Mouse (Mus musculus): ENCODE measurements around the gene Ift88. TPM values are rescaled to one million over a fixed set of nuclear protein-coding genes. Genes with fewer than 3 reads are reported as not detected.

Gene Ift88
- polyA plus RNA-seq, 1 experiment from 2014 or later = 6.8 TPM

DNA sequence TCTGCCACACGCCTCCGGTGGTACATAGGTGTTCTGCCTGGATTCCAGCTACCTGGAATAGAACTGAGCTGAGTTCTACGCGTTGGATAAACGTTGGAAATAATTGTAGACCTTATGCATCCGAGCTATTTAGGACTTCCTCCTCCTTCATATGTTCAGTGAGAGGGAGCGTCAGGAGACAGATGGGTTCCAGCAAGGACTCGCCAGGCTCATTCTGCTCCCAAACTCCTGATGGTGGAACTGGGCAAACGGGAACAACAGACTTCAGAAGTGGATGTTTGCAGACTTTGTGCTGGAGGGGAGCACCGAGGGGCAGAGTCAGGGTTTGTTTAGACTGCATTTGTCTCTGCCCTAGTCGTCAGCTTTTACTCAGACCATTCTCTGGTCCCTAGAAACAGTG is 116.8 kb downstream of the Ift88 start:
- Histone ChIP-seq H3K9ac (ENCODE audit: low read length) (no peak overlapping the region), H3K4me3 (ENCODE audit: control insufficient read depth in 1 of 2, insufficient read depth in 1 of 2, low read depth in 1 of 2, low read length in 2 of 2) (no peak overlapping the region), H3K9me3 (ENCODE audit: control insufficient read depth, low read length) (no peaks in the 10 kb centered on the region), H3K27ac (replicated peaks in 1 of 2; ENCODE audit: control insufficient read depth in 1 of 2, insufficient read depth in 1 of 2, low read depth in 2 of 2, low read length in 2 of 2) (no peak overlapping the region), H3K4me2 (ENCODE audit: low read length) (no peak overlapping the region), H3K4me1 (ENCODE audit: control insufficient read depth in 2 of 2, insufficient read depth in 2 of 2, low read length in 2 of 2) (peaks cover 24 to 25% of the 10 kb centered on the region in 2 experiments), H3K27me3 (ENCODE audit: control insufficient read depth, insufficient read depth, low read length) (no peaks in the 10 kb centered on the region), H3K36me3 (ENCODE audit: control insufficient read depth, insufficient read depth, low read length) (no peaks in the 10 kb centered on the region)
- WGBS = 85% methylated on average over 11 of the region's 11 CpGs
- no peak for ATAC-seq (ENCODE audit: insufficient number of reproducible peaks, insufficient read depth, low FRiP score, low read depth)

DNA sequence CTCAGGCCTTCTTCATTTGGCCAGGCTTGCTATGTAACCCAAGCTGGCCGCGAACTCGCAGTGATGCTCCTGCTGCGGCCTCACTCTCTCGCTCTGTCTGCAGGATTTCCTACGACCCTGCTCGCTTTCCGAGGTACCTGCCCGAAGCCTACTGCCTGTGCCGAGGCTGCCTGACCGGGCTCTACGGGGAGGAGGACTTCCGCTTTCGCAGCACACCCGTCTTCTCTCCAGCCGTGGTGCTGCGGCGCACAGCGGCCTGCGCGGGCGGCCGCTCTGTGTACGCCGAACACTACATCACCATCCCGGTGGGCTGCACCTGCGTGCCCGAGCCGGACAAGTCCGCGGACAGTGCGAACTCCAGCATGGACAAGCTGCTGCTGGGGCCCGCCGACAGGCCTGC is 118.4 kb downstream of the Ift88 start:
- no peaks in the 10 kb centered on the region for H3K36me3 ChIP-seq (ENCODE audit: control insufficient read depth, insufficient read depth, low read length)
- H3K4me1 ChIP-seq (ENCODE audit: control insufficient read depth in 2 of 2, insufficient read depth in 2 of 2, low read length in 2 of 2) = peaks cover 10 to 14% of the 10 kb centered on the region in 2 experiments
- H3K9me3 ChIP-seq (ENCODE audit: control insufficient read depth, low read length) = no peaks in the 10 kb centered on the region
- H3K4me3 ChIP-seq (ENCODE audit: control insufficient read depth in 1 of 2, insufficient read depth in 1 of 2, low read depth in 1 of 2, low read length in 2 of 2) = peak overlapping the region in 1 of 2 experiments; percentile 11; a peak in 1 of 4 replicates
- no peak for ATAC-seq (ENCODE audit: insufficient number of reproducible peaks, insufficient read depth, low FRiP score, low read depth)
- no peaks in the 10 kb centered on the region for H3K27me3 ChIP-seq (ENCODE audit: control insufficient read depth, insufficient read depth, low read length)
- H3K9ac ChIP-seq (ENCODE audit: low read length) = no peak overlapping the region
- WGBS = 36% methylated on average over 34 of the region's 34 CpGs
- H3K27ac ChIP-seq (replicated peaks in 1 of 2; ENCODE audit: control insufficient read depth in 1 of 2, insufficient read depth in 1 of 2, low read depth in 2 of 2, low read length in 2 of 2) = no peak overlapping the region
- H3K4me2 ChIP-seq (ENCODE audit: low read length) = peak overlapping the region; percentile 54

- no peak overlapping the region for H3K4me2 ChIP-seq (ENCODE audit: low read length)
- H3K27ac ChIP-seq (replicated peaks in 1 of 2; ENCODE audit: control insufficient read depth in 1 of 2, insufficient read depth in 1 of 2, low read depth in 2 of 2, low read length in 2 of 2) = no peak overlapping the region
- H3K4me1 ChIP-seq (ENCODE audit: control insufficient read depth in 2 of 2, insufficient read depth in 2 of 2, low read length in 2 of 2) = peaks cover 0 to 3% of the 10 kb centered on the region in 2 experiments; a peak in 1 of 4 replicates
- H3K36me3 ChIP-seq (ENCODE audit: control insufficient read depth, insufficient read depth, low read length) = no peaks in the 10 kb centered on the region
- no peak overlapping the region for H3K4me3 ChIP-seq (ENCODE audit: control insufficient read depth in 1 of 2, insufficient read depth in 1 of 2, low read depth in 1 of 2, low read length in 2 of 2)
- no peaks in the 10 kb centered on the region for H3K27me3 ChIP-seq (ENCODE audit: control insufficient read depth, insufficient read depth, low read length)
- no peaks in the 10 kb centered on the region for H3K9me3 ChIP-seq (ENCODE audit: control insufficient read depth, low read length)
- no peak for ATAC-seq (ENCODE audit: insufficient number of reproducible peaks, insufficient read depth, low FRiP score, low read depth)
- no peak overlapping the region for H3K9ac ChIP-seq (ENCODE audit: low read length)
- WGBS = 87% methylated on average over 13 of the region's 13 CpGs
Observed at GRCm38 (mm10) chr14:57543420-57544039, 119.7 kb downstream of the Ift88 start.

- ATAC-seq (ENCODE audit: insufficient number of reproducible peaks, insufficient read depth, low FRiP score, low read depth) = no peak
- Histone ChIP-seq H3K9ac (ENCODE audit: low read length) (no peak overlapping the region), H3K4me1 (ENCODE audit: control insufficient read depth in 2 of 2, insufficient read depth in 2 of 2, low read length in 2 of 2) (peaks cover 0 to 3% of the 10 kb centered on the region in 2 experiments; a peak in 1 of 4 replicates), H3K36me3 (ENCODE audit: control insufficient read depth, insufficient read depth, low read length) (peaks cover 9% of the 10 kb centered on the region; the same call in 1 of the 2 replicates), H3K27ac (replicated peaks in 1 of 2; ENCODE audit: control insufficient read depth in 1 of 2, insufficient read depth in 1 of 2, low read depth in 2 of 2, low read length in 2 of 2) (no peak overlapping the region), H3K4me3 (ENCODE audit: control insufficient read depth in 1 of 2, insufficient read depth in 1 of 2, low read depth in 1 of 2, low read length in 2 of 2) (no peak overlapping the region), H3K4me2 (ENCODE audit: low read length) (no peak overlapping the region), H3K27me3 (ENCODE audit: control insufficient read depth, insufficient read depth, low read length) (no peaks in the 10 kb centered on the region), H3K9me3 (ENCODE audit: control insufficient read depth, low read length) (no peaks in the 10 kb centered on the region)
- WGBS = 82% methylated on average over 17 of the region's 17 CpGs
Observed at GRCm38 (mm10) chr14:57545526-57545925, 121.7 kb downstream of the Ift88 start.

- no peak overlapping the region for H3K27ac ChIP-seq (replicated peaks in 1 of 2; ENCODE audit: control insufficient read depth in 1 of 2, insufficient read depth in 1 of 2, low read depth in 2 of 2, low read length in 2 of 2)
- 83% methylated on average over 8 of the region's 8 CpGs for WGBS
- no peaks in the 10 kb centered on the region for H3K27me3 ChIP-seq (ENCODE audit: control insufficient read depth, insufficient read depth, low read length)
- no peak overlapping the region for H3K4me3 ChIP-seq (ENCODE audit: control insufficient read depth in 1 of 2, insufficient read depth in 1 of 2, low read depth in 1 of 2, low read length in 2 of 2)
- H3K9ac ChIP-seq (ENCODE audit: low read length) = no peak overlapping the region
- H3K36me3 ChIP-seq (ENCODE audit: control insufficient read depth, insufficient read depth, low read length) = peaks cover 9% of the 10 kb centered on the region; the same call in 1 of the 2 replicates
- ATAC-seq (ENCODE audit: insufficient number of reproducible peaks, insufficient read depth, low FRiP score, low read depth) = no peak
- no peak overlapping the region for H3K4me2 ChIP-seq (ENCODE audit: low read length)
- no peaks in the 10 kb centered on the region for H3K9me3 ChIP-seq (ENCODE audit: control insufficient read depth, low read length)
- peaks cover 0 to 3% of the 10 kb centered on the region in 2 experiments; a peak in 1 of 4 replicates for H3K4me1 ChIP-seq (ENCODE audit: control insufficient read depth in 2 of 2, insufficient read depth in 2 of 2, low read length in 2 of 2)
Observed at GRCm38 (mm10) chr14:57546131-57546530, 122.3 kb downstream of the Ift88 start.

DNA sequence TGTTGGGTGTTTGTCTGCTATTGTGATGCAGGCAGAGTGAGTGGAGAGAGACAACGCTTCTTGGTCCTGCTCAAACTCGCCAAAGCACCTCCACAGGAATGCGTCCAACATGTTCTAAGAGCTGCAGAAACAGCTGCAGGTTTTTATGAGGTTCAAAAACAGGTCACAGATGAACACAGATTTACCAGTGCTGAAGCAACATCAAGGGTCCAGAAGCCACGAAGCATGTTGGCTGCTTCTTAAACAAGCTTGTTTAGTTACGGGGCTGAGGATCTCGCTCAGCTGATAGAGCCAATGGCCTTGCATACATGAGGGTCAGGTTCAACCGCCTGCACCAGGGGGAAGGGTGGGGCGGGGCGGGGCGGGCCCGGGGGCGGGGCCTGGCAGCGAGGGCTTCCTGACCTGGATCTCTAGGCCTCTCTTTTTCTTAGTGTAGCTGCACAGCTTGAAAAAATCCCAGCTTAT is 122.7 kb downstream of the Ift88 start:
- Histone ChIP-seq H3K9me3 (ENCODE audit: control insufficient read depth, low read length) (no peaks in the 10 kb centered on the region), H3K4me2 (ENCODE audit: low read length) (no peak overlapping the region)
- no peak for ATAC-seq (ENCODE audit: insufficient number of reproducible peaks, insufficient read depth, low FRiP score, low read depth)

GRCm38 (mm10) chr14:57547062-57547461 is 123.2 kb downstream of the Ift88 start:
- H3K9ac ChIP-seq (ENCODE audit: low read length) = no peak overlapping the region
- H3K27ac ChIP-seq (replicated peaks in 1 of 2; ENCODE audit: control insufficient read depth in 1 of 2, insufficient read depth in 1 of 2, low read depth in 2 of 2, low read length in 2 of 2) = no peak overlapping the region
- peaks cover 0 to 3% of the 10 kb centered on the region in 2 experiments; a peak in 1 of 4 replicates for H3K4me1 ChIP-seq (ENCODE audit: control insufficient read depth in 2 of 2, insufficient read depth in 2 of 2, low read length in 2 of 2)
- H3K36me3 ChIP-seq (ENCODE audit: control insufficient read depth, insufficient read depth, low read length) = peaks cover 9% of the 10 kb centered on the region; the same call in 1 of the 2 replicates
- ATAC-seq (ENCODE audit: insufficient number of reproducible peaks, insufficient read depth, low FRiP score, low read depth) = no peak
- no peak overlapping the region for H3K4me3 ChIP-seq (ENCODE audit: control insufficient read depth in 1 of 2, insufficient read depth in 1 of 2, low read depth in 1 of 2, low read length in 2 of 2)
- no peaks in the 10 kb centered on the region for H3K27me3 ChIP-seq (ENCODE audit: control insufficient read depth, insufficient read depth, low read length)
- no peaks in the 10 kb centered on the region for H3K9me3 ChIP-seq (ENCODE audit: control insufficient read depth, low read length)
- 83% methylated on average over 5 of the region's 5 CpGs for WGBS
- H3K4me2 ChIP-seq (ENCODE audit: low read length) = no peak overlapping the region

More for the DNA sequence above, 122.7 kb downstream of the Ift88 start:
- Histone ChIP-seq H3K27me3 (ENCODE audit: control insufficient read depth, insufficient read depth, low read length) (no peaks in the 10 kb centered on the region), H3K4me3 (ENCODE audit: control insufficient read depth in 1 of 2, insufficient read depth in 1 of 2, low read depth in 1 of 2, low read length in 2 of 2) (no peak overlapping the region), H3K4me1 (ENCODE audit: control insufficient read depth in 2 of 2, insufficient read depth in 2 of 2, low read length in 2 of 2) (peaks cover 0 to 3% of the 10 kb centered on the region in 2 experiments; a peak in 1 of 4 replicates), H3K36me3 (ENCODE audit: control insufficient read depth, insufficient read depth, low read length) (peaks cover 9% of the 10 kb centered on the region; the same call in 1 of the 2 replicates), H3K27ac (replicated peaks in 1 of 2; ENCODE audit: control insufficient read depth in 1 of 2, insufficient read depth in 1 of 2, low read depth in 2 of 2, low read length in 2 of 2) (no peak overlapping the region), H3K9ac (ENCODE audit: low read length) (no peak overlapping the region)
- 26% methylated on average over 13 of the region's 13 CpGs for WGBS

Measured in heart, embryonic 14.5 days (tissue).